Mouse (Mus musculus): Measurements from ENCODE around the gene Gm49369.

DNA sequence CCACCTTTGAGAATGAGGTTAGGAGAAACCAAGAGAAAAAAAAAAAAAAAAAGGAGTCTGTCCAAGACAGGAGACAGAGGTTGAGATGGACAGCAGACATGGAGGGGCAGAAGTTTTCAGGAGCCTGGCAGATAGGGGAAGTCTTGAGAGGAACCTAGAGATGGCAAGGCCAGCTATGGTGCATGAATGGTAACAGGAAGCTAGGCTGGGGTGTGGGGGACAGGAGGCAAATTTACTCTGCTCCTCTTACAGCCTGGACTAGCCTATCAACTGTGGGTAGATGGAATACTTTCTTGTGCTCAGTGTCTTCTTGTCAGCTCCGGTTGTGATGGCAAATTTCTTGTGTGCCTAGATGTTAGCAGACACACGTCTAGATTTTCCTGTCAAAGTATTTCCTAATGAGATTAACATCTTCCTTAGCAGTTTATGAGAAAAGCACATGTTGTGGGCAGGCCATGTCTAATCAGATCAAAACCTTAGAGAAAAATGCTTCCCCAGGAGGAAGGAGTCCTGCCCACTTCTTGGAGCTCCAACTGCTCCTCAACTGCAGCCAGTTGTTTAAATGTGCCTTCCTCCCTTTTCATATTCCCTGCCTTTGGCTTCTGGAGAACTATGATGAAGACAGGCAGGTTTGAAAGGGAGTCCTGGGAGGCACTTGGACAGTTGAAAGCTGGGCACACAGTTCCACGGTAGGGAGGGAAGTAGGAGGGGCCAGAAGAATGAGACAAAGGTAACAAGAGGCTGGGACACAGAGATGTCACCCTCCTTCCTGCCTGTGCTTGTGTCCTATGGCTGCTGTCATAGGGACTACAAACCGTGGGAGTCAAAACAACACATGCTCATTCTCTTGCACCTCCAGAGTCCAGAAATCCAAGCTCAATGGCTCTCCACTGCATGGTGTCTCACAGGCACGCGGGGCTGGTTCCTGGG, 12.1 kb upstream of the Gm49369 start:
- TF ChIP-seq EP300 (IDR thresholded peaks at IDR 0.05; ENCODE audit: insufficient read depth, low read depth, low read length) (no peak), POLR2A (IDR thresholded peaks at IDR 0.05; ENCODE audit: insufficient read depth, low read length) (no peak)
